Mouse (Mus musculus): ENCODE measurements around the gene Mcat.
"Not testable (repeated sequence)": the region's sequence is repeated elsewhere in the genome, so short reads cannot be mapped to it uniquely, and the experiment has no call there.

Gene Mcat

DNA sequence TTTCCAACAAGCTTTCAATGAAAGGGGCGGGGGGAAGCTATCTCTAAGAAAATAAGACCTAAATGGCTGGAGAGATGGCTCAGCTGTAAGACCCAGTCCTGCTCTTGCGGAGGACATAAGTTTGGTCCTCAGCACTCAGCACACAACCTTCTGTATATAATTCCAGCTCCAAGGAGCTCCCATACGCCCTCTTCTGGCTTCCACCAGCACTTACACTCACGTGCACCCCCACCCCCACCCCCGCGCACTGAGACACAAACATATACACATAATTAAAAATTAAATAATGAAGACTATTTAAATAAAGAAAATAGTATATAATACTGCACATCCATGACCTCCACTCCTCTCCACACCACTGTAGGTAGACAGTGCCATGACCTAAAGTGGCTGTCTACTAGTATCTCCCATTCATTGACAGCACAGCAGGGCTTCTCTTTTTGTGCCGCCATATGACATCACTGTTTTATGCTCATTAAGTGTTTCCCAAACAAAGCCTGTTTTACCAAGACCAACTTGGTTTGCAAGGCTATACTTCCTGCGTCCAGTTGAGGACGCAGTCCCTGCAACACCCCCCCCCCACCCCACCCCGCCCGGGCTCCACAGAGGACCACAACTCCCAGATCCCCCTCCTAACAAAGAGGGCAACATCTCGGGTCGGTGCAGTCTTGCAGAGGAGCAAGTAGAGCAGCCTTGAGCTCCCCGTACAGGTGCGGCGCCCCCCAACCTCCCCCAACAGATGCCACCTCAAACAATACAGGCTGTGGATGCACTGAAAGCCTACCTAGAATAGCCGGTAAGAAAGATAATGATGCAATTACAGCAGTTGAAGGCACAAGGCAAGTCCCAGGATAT, 53.4 kb downstream of the Mcat start:
- DNase-seq (ENCODE audit: low spot score in 2 of 2): no peak

- not testable (repeated sequence) for DNase-seq (ENCODE audit: low spot score in 2 of 2)
These were observed 62.1 kb downstream of the Mcat start for GRCm38 (mm10) chr15:83501483-83501882.

DNA sequence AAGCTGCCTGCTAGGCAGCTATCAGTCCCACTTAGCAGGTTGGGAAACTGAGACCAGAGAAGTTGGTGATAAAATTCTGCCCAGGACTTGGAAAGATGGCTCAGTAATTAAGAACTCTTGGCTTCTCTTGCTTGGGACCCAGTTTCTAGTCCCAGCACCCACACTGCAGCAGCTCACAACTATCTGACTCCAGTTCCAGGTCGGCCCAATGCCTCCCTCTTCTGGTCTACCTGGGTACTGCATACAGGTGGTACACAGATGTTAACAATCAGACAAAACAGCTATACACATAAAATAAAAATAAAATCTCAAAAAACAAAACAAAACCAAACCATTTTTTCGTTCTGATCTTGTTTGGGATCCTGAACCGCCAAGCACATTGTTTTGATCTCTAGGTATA, 63.2 kb downstream of the Mcat start:
- no peak for DNase-seq (ENCODE audit: low spot score in 2 of 2)

- DNase-seq (ENCODE audit: low spot score in 2 of 2): no peak
These were observed 64.3 kb downstream of the Mcat start for GRCm38 (mm10) chr15:83499211-83499755.

DNA sequence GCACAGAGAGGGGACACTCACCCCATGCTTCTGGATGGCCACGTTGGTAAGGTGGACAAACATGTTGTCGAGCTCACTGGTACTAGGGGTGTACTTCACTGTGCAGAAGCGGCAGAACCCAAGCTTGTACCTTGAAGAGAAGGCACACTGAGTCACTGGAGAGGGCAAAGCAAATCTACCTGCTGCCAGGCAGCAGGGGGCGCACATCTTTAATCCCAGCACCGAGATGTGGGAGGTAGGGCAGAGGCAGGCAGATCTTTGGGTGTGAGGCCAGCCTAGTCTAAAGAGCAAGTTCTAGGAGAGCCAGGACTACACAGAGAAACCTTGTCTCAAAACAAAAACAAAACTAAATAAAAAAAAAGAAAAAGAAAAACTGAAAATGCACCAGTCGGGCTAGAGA, 66.3 kb downstream of the Mcat start:
- DNase-seq (ENCODE audit: low spot score in 2 of 2): no peak
